Mouse (Mus musculus) hindbrain, postnatal 0 days (tissue): ENCODE results near the gene Atxn2. TPM values are rescaled to one million over a fixed set of nuclear protein-coding genes. Genes with fewer than 3 reads are reported as not detected.
"Not testable (repeated sequence)": the region's sequence is repeated elsewhere in the genome, so short reads cannot be mapped to it uniquely, and the experiment has no call there.

Experiments used
- ATAC-seq: fragments of 200-750 bp; cut with Nextera tagmentation; 2 replicates; pipeline ENCODE4 v1.8.0; 2017; ENCODE audit warnings: mild to moderate bottlenecking, moderate TSS enrichment, moderate library complexity
- DNase-seq: peaks from one replicate; pipeline ENCODE4 v3.0.0-alpha.2; 2015; ENCODE audit warnings: low spot score
- H3K27ac ChIP-seq: fragments of 300-500 bp; sonication (generic); 2 replicates; pipeline ENCODE4 v1.5.1; 2014; ENCODE audit warnings: mild to moderate bottlenecking
- H3K27me3 ChIP-seq: fragments of 300-500 bp; sonication (generic); 2 replicates; pipeline ENCODE4 v1.6.1; 2014; ENCODE audit warnings: low read length, mixed read lengths; ENCODE audit not compliant: insufficient read depth
- H3K36me3 ChIP-seq: fragments of 300-500 bp; sonication (generic); 2 replicates; pipeline ENCODE4 v1.6.1; 2014; ENCODE audit warnings: low read length, mixed read lengths; ENCODE audit not compliant: insufficient read depth
- H3K4me1 ChIP-seq: fragments of 300-500 bp; sonication (generic); 2 replicates; pipeline ENCODE4 v1.6.1; 2014; ENCODE audit warnings: antibody characterized with exemption, low read length, mixed read lengths; ENCODE audit not compliant: insufficient read depth
- H3K4me2 ChIP-seq: fragments of 300-500 bp; sonication (generic); 2 replicates; pipeline ENCODE4 v1.6.1; 2014; ENCODE audit warnings: low read depth, mild to moderate bottlenecking, low read length, moderate library complexity, mixed read lengths
- H3K4me3 ChIP-seq: fragments of 300-500 bp; sonication (generic); 2 replicates; pipeline ENCODE4 v1.5.1; 2014; ENCODE audit warnings: low read length
- H3K9ac ChIP-seq: fragments of 300-500 bp; sonication (generic); replicated peaks from 2 replicates; pipeline ENCODE4 v1.6.1; 2014; ENCODE audit warnings: mild to moderate bottlenecking, low read length, moderate library complexity, mixed read lengths
- H3K9me3 ChIP-seq: fragments of 300-500 bp; sonication (generic); 2 replicates; pipeline ENCODE4 v1.6.1; 2016; ENCODE audit warnings: low read length, mixed read lengths
- CTCF ChIP-seq: IDR thresholded peaks from 2 replicates; pipeline ENCODE4 v1.5.1; 2016; ENCODE audit warnings: antibody characterized with exemption, control low read depth, low read depth
- WGBS: fragments of 180-500 bp; shearing (Covaris S2); extraction: QIAGEN DNeasy Blood & Tissue Kit; methylation state at CpG from one replicate; pipeline ENCODE4 v1.1.7; 2014; 5-methylcytosine and 5-hydroxymethylcytosine counted together
- polyA plus RNA-seq: library from polyadenylated mRNA; unstranded; fragments of >200 nt; fragmentation: Nextera tagmentation; extraction: Ambion mirVana; gene quantifications from 2 replicates; pipeline ENCODE4 v1.2.1, GENCODE M21; 2015
- total RNA-seq: library from RNA; depleted of rRNA; stranded (reverse); fragments of >200 nt; gene quantifications from 2 replicates; pipeline ENCODE4 v1.2.3, GENCODE M21; 2014

Atxn2 gene
- total and polyA plus RNA-seq, 2 experiments from 2014 or later, result 83.5 to 118 TPM

DNA sequence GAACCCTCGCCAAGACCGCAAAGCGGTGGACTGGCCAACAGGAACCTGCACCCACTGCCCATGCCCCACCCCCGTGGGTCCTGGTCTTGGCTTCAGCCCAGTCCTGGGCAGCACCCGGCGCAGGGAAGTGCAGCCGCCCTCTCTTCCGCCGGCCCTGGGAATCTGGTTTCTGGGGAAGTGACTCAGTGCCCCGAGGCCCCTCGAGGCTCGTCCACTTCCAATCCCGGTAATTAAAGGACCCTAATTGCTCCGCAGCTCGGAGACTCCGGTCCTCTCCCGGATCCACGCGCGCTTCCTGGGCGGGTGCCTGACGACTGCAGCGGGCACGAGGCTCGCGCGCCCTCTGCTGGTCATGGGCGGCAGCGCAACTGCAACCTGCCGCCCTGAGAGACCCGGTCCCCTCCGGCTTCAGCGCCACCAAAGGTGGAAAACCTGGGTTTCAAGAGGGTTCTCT, 131.6 kb downstream of the Atxn2 start:
- Histone ChIP-seq H3K9ac (peak overlapping the region; percentile 45; the same call in 1 of the 2 replicates), H3K4me3 (peak overlapping the region; percentile 44), H3K4me1 (peaks cover 9% of the 10 kb centered on the region; the same call in 1 of the 2 replicates), H3K27ac (peak overlapping the region; percentile 3; the same call in 1 of the 2 replicates), H3K4me2 (peak overlapping the region; percentile 74), H3K9me3 (no peaks in the 10 kb centered on the region), H3K27me3 (0 out of 2 replicates have a peak, but pooled peaks cover 8% of the 10 kb centered on the region), H3K36me3 (no peaks in the 10 kb centered on the region)
- 1% methylated on average over 33 of the region's 33 CpGs for WGBS
- DNase-seq (peak; percentile 84), ATAC-seq (peak; percentile 52)
- peak; percentile 94 for TF ChIP-seq CTCF

DNA sequence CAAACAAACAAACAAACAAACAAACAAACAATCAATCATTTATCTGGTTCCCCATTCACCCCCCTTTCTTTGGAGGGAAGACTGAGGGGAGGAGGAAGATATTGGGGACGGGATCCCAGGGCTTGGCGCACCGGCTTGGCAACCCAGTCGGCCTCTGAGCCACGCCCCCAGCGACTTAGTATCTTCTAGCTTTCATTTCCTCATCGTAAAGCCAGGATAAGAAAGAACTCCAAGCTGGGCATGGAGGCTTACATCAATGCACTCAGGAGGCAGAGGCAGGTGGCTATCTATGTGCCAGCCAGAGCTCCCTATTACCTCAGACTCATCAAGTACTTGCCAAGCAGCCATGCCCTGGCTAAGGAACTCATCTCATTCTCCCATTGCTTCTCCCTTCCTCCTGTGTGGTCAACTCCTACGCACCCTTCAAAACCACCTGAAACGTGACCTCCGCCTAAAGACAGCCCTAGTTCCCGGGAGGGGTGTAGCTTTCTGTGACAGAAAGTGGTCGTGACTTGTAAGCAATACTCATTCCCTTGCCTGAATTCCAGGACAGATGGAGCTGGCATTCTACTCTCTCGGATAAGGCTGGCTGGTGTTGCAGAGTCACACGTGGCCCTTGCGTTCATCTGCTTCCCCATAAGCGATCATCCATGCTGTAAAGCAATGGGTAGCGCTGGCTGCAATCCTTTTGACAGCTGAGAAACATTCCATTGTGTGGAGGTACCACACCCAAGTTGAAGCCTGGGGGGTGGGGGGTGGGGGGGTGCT, 132.2 kb downstream of the Atxn2 start:
- no peak for TF ChIP-seq CTCF
- ATAC-seq, result no peak
- Histone ChIP-seq H3K4me1 (peaks cover 11% of the 10 kb centered on the region), H3K27ac (no peak overlapping the region), H3K4me2 (peak overlapping the region; percentile 74), H3K9ac (no peak overlapping the region; the same call in 1 of the 2 replicates), H3K9me3 (no peaks in the 10 kb centered on the region), H3K4me3 (peak overlapping the region; percentile 44), H3K27me3 (0 out of 2 replicates have a peak, but pooled peaks cover 8% of the 10 kb centered on the region), H3K36me3 (no peaks in the 10 kb centered on the region)
- 13% methylated on average over 17 of the region's 17 CpGs for WGBS
- no peak for DNase-seq

DNA sequence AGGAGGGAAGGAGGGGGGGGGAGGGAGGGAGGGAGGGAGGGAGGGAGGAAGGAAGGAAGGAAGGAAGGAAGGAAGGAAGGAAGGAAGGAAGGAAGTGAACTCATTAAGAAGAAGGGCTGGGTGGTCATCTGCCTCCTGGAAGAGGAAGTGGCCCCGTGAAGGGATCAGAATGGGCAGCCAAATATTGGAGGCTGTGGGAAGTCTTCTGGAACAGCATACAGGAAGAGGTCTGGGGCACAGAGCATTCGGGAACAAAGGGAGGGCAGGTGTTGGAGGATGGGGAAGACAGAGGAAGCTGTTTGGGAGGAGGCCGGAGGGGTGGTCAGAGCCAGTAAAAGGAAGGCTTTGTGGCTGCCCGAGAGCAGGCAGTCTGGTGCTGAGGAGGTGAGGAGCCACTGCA, 134.2 kb downstream of the Atxn2 start:
- Histone ChIP-seq H3K4me3 (no peak overlapping the region), H3K27ac (no peak overlapping the region), H3K9ac (no peak overlapping the region), H3K4me2 (no peak overlapping the region), H3K27me3 (0 out of 2 replicates have a peak, but pooled peaks cover 8% of the 10 kb centered on the region), H3K36me3 (no peaks in the 10 kb centered on the region), H3K4me1 (peaks cover 15% of the 10 kb centered on the region), H3K9me3 (no peaks in the 10 kb centered on the region)
- DNase-seq (no peak), ATAC-seq (no peak)
- WGBS, result 38% methylated on average over 4 of the region's 4 CpGs
- no peak for TF ChIP-seq CTCF

DNA sequence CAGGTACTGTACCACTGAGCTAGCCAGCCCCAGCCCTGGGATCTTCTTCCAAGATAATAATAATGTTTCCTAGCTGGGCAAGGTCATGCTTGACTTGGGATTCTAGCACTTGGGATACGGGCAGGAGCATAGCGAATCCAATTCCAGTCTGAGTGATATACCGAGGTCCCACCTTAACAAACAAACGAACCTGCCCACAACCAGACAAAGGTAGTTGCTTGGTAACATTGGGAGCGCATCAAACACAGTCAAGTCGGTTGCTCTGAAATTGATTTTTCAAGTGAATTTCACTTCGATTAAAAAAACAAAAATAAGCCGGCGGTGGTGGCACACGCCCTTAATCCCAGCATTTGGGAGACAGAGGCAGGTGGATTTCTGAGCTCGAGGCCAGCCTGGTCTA, 135.2 kb downstream of the Atxn2 start:
- H3K9me3 ChIP-seq, result no peaks in the 10 kb centered on the region
- H3K27me3 ChIP-seq, result 0 out of 2 replicates have a peak, but pooled peaks cover 8% of the 10 kb centered on the region
- no peak for ATAC-seq
- no peak overlapping the region for H3K4me2 ChIP-seq
- H3K4me1 ChIP-seq, result peaks cover 21% of the 10 kb centered on the region
- no peaks in the 10 kb centered on the region for H3K36me3 ChIP-seq
- no peak for TF ChIP-seq CTCF
- DNase-seq, result no peak
- no peak overlapping the region for H3K4me3 ChIP-seq
- WGBS, result 78% methylated on average over 11 of the region's 11 CpGs
- no peak overlapping the region for H3K27ac ChIP-seq
- H3K9ac ChIP-seq, result no peak overlapping the region

DNA sequence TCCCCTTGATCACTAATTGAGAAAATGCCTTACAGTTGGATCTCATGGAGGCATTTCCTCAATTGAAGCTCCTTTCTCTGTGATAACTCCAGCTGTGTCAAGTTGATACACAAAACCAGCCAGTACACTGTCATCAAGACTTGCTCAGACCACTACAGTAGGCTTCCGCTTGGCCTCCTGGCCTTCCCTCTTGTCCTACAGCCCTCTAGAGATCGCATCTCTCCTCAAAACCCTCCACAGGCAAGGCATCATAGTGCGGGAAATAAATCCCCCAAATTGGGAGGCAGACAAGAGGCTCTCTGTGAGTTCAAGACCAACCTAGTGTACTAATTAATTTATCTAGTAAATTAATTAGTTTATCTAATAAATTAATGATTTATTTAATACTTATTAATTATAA, 136.1 kb downstream of the Atxn2 start:
- H3K4me3 ChIP-seq, H3K9ac ChIP-seq, H3K9me3 ChIP-seq, H3K27ac ChIP-seq, H3K27me3 ChIP-seq, DNase-seq, H3K4me2 ChIP-seq, H3K36me3 ChIP-seq, ATAC-seq: not testable (repeated sequence)
- WGBS, result 83% methylated on average over 3 of the region's 3 CpGs
- peaks cover 21% of the 10 kb centered on the region for H3K4me1 ChIP-seq

DNA sequence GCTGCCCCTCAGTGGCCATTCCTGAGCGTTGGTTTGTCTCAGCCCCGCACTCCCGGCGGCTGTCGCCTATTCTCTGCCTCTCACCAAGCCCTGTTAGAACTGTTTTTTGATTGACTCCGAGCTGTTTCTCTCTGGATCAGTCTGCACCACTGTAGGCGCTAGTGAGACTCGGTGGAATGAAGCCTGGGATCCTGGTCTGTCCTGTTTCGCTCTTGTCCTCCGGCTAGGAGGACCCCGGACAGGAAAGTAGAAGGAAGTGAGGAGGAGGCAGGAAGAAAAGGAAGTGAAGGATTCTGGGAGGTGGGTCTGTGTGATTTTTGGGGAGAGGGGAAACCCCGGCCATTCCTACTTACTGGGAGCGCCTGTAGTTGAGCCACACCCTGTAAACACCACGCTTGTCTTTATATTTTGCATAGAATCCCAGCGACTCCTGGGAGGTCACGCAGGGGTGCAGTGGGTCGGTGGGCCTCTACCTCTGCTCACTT, 136.9 kb downstream of the Atxn2 start:
- H3K36me3 ChIP-seq, result peaks cover 9% of the 10 kb centered on the region; the same call in 1 of the 2 replicates
- no peaks in the 10 kb centered on the region for H3K9me3 ChIP-seq
- peak; percentile 18; the same call in 1 of the 2 replicates for ATAC-seq
- TF ChIP-seq CTCF, result peak; percentile 54
- peak overlapping the region; percentile 72 for H3K4me2 ChIP-seq
- DNase-seq, result peak; percentile 62
- 0 out of 2 replicates have a peak overlapping the region, but pooled peaks have one; percentile 81 for H3K9ac ChIP-seq
- H3K27ac ChIP-seq, result peak overlapping the region; percentile 58
- H3K4me3 ChIP-seq, result peak overlapping the region; percentile 91
- peaks cover 21% of the 10 kb centered on the region for H3K4me1 ChIP-seq
- 0 out of 2 replicates have a peak, but pooled peaks cover 7% of the 10 kb centered on the region for H3K27me3 ChIP-seq
- 1% methylated on average over 17 of the region's 17 CpGs for WGBS
